Mouse (Mus musculus): ENCODE measurements around the gene Fap.

DNA sequence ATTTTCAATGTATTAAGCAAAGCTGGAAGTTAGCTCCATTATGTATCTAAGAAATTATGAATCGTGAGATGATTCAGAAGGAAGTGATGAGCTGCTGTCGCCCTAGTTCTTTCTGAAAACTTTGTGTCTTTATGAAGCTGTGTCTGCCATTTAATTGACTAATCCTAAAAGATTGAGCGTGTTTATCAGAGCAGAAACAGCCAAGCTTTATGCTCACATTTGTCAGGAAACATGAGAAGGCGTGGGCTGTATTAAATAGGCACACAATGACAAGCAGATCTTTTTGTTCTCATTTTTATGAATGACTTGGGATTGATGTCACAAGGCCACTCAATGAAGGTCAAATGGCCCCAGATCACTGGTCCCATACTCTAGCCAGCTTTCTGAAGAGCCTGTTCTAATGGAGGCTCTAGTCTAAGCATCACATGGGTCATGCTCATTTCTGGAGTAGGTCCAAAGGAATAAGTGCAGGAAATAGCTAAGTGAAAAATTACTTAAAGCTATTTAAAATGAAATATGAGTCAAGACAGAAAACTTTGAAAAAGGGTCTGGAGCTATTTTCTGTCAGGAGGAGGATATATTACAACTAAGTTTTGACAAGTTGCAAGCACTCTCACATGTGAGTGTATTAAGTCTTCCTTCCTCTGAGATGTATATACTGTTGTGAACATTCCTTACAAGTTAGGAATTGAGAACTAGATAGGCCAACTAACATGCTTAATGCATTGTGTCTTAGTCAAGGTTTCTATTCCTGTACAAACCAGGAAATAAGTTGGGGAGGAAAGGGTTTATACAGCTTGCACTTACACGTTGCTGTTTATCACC is 11.0 kb downstream of the Fap start:
- TF ChIP-seq CHD2 (IDR thresholded peaks at IDR 0.05; ENCODE audit: low read depth, low read length): no peak
- no peak for TF ChIP-seq ZNF384 (IDR thresholded peaks at IDR 0.05; ENCODE audit: low read depth, low read length)
- no peak for TF ChIP-seq HCFC1 (IDR thresholded peaks at IDR 0.05; ENCODE audit: borderline replicate concordance, insufficient read depth, low read length)
